Mouse (Mus musculus): ENCODE data around the gene Msrb2. TPM values are rescaled to one million over a fixed set of nuclear protein-coding genes. Genes with fewer than 3 reads are reported as not detected.

The Msrb2 gene
- 10 to 100 TPM; 20.3 to 24.7 (median 21.5) TPM for total RNA-seq (2022)

DNA sequence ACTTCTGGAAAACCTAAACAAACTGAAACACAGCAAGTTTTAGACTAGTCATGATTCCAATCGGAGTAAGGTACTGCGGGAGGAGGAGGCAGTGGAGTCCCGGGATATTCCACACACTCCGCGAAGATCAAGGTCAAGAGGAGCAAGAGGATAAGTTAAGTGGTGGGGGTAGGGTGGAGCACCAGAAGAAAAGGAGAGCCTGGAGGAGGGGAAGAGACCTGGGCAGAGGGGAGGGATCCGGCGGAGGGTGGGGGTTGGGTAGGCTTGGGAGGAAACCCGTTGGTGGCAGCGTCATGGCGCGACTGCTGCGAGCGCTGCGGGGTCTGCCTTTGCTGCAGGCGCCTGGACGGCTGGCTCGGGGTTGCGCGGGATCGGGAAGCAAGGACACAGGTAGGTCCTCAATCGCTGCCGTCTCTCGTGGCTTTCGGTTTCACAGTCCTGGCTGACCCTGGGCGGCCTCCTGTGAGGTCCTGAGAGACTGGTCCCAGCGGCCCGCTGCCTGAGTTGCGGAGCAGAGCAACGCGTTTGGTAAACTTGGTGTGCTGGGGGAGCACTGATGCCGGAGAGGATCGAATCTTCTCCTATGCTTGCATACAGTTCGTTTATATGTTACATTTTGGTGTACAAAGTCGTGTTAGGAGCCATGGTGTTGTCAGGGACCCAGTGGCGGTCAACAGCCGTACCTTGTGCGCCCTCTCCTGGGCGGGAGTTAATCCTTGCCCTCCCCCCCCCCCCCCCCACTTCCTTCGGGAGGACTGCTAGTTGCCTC is at the start of gene Msrb2:
TSS of gene Msrb2 (plus strand) at position 51 of the 769 bp plus-strand sequence.
- DNase-seq (ENCODE audit: low spot score in 2 of 2): peak; percentile 43 to 73

DNA sequence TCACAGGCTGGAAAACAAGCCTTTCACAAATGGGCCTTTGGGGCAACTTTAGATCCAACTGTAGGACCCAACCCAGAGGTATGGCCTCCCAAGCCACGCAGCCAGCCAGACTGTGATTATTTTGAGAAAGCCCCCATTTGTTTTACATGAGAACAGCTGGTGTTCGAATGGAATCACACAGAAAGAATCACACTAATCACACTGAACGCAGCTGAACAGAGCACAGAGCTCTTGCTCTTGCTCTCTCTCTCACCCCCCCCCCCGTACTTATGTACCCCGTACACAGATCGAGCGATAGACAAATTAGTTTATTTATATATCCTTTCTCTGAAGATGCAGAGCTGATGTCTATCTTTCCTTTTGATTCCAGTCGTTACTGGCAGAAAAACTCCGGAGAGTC is 48.8 kb upstream of the Msrb2 start:
- no peak for DNase-seq (ENCODE audit: low spot score in 2 of 2)

DNA sequence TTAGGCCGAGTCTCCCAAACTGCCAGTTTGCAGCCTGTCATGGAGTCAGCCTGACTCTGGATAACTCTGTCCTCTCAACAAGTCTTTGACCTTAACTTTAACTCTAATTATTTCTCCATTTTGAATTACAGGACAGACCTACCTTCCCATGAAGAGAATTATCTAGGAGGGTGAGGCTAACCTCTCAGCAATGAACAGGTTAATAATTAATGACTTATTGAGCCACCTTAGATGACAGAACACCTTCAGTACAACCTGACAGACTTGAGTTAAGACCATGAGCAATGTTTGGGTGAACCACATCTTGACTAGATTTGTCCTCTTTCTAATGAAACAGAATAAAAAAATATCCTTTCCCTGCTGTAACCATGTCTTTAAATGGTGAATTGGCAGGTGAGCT is 44.9 kb upstream of the Msrb2 start:
- no peak for DNase-seq (ENCODE audit: low spot score in 2 of 2)

DNA sequence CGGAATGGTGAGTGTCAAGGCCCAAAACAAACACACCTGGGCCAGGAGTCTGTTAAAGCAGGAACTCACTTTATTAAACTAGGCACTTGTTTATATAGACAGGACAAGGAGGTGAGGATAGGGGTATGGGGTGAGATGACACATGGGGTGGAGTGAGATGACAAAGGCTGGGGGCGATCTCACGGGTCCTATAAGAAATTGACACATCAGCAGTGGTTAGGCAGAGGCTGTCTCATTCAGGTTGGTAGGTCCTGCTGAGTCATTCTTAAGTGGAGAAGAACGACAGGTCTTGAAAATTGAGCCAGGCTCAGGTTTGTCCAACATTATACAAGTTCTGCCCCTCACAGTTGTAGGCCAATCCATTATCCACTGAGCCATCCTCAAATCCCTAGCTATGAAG is 43.4 kb upstream of the Msrb2 start:
- no peak for DNase-seq (ENCODE audit: low spot score in 2 of 2)

DNA sequence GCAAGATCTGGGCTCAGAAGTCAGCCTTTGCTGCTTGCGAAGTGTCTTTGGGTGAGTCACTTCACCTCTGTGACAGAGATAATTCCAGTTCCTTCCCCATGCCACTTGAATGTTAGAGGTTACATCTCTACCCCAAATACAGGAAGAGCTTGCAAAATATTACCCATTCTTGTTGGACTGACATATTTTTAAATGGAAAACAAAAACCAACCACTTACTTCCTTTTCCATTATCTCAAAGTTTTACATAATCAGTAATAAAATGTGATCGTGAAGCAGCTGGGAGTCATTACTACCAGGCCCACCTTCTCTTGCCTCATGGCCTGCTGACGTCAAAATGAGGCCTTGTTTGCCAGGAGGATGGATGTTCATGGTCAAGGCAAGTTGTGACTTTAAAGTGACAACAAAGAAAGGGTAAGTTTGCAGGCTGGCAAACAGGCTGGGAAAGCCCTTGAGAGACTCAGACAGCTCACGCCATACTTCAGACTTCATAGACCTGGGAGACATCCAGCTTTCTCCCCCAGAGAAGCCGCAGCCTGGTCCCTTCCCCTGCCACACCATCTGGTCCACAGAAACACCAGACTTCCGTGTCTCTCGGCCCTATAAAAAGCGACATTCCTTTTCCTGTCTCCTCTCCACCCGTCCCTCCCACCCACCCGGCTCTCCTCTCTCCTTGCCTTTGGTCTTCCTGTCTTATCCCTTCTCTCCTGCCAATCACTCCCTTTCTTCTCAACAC is 27.2 kb upstream of the Msrb2 start:
- DNase-seq (ENCODE audit: low spot score in 2 of 2): peak in 1 of 2 experiments; percentile 69

DNA sequence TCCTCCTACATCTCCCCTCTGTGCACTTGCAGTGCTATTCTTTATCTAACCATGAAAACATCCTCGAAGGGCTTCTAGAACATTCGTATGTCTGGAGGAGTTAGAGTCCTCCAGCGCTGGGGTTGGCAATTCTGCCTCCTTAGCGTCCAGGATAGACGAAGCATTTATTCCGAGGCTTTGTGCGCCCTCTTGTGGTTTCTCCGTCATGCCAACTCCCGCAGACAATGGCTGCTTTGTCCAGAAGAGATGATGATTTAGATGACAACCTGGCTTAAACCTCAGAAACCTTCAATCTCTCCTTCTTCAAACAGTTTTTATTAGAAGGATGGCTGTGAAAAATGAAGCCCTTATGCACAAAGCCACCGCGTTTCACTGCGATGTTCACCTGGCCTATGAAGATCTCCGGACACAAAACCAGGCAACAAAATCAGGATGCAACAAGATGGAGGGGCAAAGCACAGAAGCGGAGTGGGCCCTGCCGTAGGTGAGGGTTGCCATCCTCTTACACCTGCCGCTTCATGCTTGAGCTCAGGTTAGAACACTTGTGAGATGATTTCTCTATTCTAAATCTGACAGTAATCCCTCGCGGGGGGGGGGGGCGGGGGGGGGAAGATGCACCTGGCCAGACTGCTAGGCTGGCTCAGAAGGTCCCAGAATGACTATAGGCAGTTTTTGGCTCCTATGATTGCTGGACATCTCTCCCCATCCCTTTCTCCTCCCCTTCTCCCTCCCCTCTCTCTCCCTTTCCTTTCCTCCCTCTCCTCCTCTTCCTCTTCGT is 26.4 kb upstream of the Msrb2 start:
- peak; percentile 81 to 86 for DNase-seq (ENCODE audit: low spot score in 2 of 2)

DNA sequence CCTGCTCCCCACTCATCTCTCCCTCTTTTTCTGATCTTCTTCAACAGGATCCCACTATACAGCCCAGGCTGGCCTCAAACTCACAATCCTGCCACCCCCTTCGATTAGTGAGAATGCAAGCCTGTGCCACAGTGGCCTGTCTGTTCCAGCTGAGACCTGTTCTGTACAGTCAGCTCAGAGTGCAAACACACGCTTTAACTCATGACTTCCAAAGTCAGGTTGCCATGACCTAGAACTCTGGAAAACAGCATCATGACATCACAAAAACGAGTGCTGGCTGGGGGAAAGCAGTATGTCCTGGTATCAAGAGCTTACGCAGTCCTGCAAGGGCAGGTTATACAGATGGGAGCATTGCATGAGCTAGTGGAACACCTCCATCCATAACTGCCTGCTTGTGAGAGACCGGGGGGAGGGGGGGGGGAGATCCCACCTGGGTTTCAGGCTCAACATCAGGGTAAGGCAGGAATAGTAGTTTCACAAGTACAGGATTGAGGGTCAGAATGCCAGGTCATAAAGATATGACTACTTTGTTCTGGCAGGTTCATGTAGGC is 25.8 kb upstream of the Msrb2 start:
- DNase-seq (ENCODE audit: low spot score in 2 of 2): no peak

DNA sequence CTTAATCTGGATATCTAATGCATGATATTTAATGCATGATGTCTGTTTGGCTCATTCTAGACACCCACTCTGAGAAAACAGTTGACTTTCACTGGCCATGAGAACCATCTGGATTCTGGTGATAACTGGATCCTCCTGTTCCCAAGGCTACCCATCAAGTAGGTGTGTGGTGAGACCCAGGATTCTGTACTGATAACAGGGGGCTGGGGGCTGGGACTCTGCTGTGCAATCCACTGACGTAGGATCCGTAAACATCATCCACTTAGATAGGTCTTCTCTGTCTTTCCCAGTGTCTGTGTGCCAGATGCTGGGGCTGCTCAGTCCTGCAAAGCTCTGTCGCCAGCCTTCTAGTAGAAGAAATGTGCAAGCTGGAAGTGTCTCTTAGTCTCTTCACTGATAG is 22.8 kb upstream of the Msrb2 start:
- DNase-seq (ENCODE audit: low spot score in 2 of 2): no peak

DNA sequence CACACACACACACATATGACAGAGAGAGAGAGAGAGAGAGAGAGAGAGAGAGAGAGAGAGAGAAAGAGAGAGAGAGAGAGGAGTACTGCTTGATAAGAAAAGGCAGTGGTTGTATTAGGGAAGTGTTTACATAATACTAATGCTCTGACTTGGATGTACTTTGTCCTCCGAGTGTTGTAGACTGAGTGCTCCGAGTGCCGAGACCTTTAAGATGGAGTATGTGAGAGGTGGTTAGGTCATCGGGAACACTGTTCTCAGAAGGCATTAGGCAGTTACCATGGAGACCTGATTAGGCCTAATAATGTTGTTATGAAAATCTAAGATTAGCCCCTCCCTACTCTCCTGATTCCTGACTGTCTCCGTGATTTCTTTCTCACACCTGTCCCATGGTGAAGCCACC is 21.1 kb upstream of the Msrb2 start:
- no peak for DNase-seq (ENCODE audit: low spot score in 2 of 2)

DNA sequence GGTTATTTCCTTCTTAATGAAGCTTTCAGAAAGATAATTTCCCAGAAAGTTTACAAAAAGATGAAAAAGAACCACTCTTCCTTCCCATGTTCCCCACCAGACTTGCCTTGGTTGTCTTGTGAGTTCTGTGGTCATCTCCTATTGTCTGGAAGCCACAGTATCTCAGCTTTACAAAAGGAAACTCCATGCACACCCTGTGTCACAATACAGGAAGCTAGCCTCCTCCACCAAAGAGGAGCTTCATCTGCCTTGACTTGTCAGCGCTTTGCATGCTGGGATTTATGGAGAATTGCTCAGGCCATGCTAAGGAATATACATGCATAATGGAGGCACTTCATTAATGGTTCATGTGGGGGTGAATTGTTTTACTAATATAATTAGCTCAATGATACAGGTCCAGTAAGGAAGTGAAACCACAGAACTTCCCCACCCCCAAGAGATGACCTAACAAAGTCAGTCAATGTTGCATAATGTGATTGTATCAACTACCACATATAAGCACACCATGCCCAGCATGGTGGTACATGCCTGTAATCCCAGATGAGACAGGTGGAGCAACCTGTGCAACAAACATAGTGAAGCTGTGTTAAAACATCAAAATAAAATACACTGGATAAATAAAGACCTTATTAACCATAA is 19.5 kb upstream of the Msrb2 start:
- DNase-seq (ENCODE audit: low spot score in 2 of 2): no peak

DNA sequence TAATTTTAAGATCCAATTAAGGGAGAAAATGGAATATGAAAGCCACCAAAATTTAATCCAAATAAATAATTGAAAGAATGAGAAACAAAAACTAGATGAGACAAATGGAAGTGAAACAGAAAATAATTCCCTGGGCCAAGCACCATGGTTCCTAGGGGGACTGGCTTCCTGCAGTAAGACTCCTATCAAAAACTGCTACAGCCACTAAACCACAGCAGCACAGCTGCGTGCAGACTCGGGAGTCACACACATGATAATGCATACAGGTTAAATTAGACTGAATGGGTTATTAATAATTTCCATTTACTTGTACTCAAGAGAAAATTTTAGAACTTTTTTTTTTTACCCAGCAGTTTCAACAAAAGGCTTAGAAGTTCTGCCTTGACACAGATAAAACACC is 18.1 kb upstream of the Msrb2 start:
- DNase-seq (ENCODE audit: low spot score in 2 of 2): no peak

DNA sequence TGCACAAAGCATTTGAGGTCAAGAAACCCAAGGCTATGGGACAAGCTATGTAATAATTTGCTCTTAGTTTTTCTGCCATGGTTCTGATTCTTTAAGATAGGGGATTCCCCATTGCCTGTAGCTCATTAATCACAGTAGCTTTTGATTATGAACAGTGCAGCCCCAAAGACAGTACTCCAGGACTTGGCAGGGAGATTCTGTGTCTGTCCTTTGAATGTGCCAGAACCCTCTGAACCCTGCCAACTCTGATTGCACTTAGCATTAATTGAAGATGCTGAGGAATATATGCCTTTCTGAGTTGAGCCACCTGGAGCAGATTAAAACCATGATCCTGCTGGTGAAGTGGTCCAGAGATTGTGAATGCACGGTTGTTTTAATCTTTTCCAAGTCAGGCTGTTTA is 8.4 kb upstream of the Msrb2 start:
- DNase-seq (ENCODE audit: low spot score in 2 of 2): no peak

DNA sequence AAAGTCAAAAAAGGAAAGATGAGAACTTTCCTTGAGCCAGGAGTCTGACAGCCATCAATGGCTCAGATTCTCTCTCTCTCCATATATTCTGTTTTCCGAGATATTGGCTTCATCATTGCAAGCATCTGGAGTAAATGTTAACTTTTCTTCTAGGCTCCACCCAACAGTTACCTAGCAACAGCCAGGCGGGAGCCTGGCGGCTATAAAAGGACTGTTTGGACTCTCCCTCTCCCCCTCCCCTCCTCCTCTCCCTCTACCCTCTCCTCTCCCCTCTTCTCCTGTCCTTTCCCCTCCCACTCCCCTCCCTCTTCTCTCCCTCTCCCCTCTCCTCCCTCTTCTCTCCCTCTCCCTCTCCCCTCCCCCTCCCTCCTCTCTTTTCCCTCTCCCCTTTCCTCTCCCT is 4.8 kb upstream of the Msrb2 start:
- DNase-seq (ENCODE audit: low spot score in 2 of 2): no peak

DNA sequence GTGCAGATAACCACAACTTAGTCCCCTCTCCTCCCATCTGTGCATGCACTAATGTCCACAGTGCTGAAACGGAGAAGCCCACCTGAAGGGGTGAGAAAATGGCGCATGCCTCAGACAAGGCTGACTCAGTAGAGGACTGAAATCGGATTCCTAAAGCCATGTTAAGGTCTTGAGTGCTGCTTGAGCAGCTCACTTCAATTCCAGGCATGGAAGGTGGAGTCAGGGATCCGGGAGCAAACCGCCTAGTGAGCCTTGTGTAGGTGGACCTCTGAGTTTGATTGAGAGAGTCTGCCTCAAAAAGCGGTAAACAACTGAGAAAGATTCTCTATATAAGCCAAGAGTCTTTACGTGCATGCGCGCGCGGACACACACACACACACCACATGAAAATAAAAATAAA is 4.1 kb upstream of the Msrb2 start:
- DNase-seq (ENCODE audit: low spot score in 2 of 2): peak in 1 of 2 experiments; percentile 1

DNA sequence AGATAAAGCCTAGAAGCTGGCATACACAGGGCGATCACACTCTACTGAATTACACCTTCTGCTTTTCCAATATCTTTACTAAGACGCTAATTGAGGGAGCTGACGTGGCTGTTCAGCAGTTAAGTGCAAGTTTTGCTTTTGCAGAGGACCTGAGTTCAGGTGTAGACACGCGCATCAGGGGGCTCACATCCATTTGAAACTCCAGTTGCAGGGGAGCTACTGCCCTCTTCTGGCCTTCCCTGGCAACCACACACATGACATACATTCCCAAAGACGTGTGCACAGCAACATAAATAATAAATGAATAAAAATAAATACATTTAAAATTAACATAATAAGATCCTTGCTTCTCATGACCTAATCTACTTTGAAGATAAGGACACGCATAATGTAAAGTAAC is 2.5 kb downstream of the Msrb2 start:
- DNase-seq (ENCODE audit: low spot score in 2 of 2): no peak

DNA sequence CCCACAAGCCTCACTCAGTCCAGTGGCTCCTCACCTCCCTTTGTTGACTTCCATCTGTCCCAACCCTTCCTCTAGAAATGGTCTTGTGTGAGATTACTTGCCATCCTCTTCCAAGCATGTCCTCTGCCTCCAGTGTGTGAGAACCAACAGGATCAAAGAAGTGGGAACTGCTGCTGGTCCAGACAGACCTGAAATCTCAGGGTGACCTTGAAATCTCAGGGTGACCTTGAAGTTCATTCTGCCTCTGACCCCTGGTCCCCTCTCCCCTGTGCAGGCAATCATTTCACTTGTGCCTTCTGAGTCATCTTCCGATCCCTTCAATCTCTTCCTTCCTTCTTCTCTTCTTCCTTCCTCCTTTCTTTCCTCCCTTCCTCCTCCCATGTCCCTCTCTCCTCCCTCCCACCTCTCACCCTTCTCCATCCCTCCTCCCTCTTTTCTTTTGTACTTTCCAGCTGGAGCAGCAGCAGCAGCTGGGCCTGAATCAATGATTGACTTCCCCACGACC is 9.3 kb downstream of the Msrb2 start:
- DNase-seq (ENCODE audit: low spot score in 2 of 2): no peak

DNA sequence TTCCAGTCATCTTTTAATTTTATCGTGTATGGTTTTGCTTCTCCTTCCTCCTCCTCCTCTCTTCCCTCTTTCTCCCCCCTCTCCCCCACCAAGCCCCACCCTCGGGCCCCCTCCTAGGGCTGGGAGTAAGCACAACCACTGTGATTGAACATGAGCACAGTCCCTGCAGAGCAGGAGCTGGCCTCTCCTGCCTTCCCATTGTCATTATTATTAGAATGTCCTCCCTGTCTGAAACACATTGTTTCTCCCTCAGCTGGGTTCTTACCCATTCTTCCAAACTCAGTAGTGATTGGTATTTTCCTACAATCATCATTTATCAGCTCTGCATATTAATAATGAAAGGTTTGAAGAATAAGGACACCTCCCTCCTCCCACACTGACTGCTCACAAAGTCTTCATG is 9.7 kb downstream of the Msrb2 start:
- no peak for DNase-seq (ENCODE audit: low spot score in 2 of 2)

DNA sequence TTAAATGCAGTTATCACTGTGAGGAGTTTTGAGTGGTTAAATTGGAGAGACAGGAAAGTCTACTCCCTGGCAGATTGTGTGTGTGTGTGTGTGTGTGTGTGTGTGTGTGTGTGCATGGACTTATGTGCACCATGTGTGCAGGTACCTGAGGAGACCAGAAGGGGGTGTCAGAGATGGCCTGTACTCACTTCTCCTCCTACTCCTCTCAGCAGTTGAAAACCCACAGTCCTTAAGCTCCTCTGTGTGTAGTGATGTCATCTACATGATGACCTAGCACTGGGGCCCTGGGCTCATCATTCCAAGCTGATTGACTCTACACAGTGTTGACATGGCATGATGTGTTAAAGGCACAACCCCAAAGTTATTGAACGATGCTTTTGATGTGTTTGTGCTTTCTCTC is 11.0 kb downstream of the Msrb2 start:
- no peak for DNase-seq (ENCODE audit: low spot score in 2 of 2)

DNA sequence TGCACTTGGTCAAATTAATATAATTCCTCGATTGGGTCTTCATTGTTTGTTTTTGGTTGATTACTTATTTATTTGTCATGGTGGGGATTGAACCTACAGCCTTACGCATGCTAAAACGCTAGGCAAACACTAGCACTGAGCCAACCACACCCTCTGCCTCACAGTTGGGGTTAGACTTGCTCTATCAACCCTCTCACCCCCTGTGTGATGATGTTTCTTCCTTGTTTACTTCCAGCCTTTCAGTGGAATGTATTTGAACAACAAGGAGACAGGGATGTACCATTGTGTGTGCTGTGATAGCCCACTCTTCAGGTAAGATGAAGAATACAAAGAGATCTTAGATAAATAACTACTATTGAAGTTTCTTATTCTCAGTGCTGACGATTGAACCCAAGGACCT is 11.8 kb downstream of the Msrb2 start:
- no peak for DNase-seq (ENCODE audit: low spot score in 2 of 2)

DNA sequence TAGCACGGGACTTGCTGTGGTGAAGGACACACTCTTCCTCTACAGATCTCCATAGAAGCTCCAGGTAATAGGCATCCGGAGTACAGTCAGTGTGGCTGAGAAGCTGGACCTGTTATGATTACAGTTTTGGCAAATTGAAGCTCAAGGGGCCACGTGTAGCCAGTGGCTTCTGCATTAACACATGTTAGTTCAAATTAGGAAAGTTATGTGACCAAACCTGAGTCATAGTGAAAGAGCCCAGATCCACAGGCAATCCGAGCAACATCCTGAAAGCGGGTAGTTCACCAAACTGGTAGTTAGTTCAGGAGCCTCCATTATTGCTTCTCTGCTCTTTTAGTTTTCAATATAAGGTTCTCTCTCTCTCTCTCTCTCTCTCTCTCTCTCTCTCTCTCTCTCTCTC is 14.5 kb downstream of the Msrb2 start:
- no peak for DNase-seq (ENCODE audit: low spot score in 2 of 2)

Data from left cerebral cortex, adult 8-10 months (tissue).